Mouse (Mus musculus): ENCODE results near the gene Dbt.

The Dbt gene

DNA sequence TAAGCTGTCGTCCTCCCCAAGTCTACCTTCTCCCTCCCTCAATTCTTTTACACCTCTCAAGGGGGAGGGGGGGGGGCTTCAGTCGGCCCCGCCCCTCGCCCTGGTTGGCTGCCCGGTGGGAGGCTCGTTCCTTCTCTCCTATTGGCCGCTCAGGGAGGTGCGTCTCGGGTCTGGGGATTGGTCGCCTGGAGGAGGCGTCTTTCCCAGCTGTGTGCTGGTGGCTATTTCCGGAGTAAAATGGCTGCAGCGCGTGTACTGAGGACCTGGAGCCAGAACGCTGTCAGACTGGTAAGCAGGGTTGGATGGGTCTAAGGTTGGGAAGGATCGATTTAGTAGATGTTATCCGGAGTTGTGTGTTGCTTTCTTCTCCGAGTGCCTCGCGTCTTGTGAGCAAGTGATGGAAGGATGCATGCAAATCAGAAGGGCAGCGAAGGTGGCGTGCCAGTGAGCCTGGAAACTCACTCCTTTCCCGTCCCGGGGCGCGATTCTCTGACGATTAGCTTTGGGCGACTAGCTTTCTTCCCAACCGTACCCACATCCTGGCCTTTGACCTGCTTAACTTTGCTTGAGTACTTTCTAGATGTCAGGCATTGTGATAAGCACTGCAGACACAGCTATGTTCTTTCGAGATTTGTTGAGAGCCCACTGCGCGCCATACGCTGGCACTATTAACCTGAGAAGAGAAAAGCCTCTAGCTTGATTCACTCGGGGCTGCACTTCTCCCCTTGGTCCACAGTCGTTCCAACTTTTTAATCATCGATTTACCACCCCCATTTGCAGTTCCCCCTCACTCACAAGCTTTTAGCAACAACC is at the start of gene Dbt:
Gene Dbt (plus strand): TSS at position 167 of the 813 bp plus-strand sequence.
- peak; percentile 78 to 86 for DNase-seq (ENCODE audit: low spot score in 2 of 2)

DNA sequence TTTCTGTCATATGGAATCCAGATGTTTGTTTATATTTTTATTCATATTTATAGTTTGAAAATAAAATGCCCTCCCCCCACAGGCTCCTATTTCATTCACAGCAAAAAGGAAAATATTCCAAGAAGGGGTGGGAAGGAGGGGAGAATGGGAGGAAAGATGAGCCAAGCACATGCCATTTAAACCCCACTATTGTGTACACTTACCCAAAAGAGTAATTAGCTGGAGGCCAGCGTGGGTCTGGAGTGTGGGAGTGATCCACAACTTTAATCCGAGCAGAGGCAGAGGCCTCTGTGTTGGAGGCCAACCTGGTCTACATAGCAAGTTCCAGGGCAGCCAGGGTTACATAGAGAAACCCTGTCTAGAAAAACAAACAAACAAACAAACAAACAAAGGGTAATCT is 48.6 kb upstream of the Dbt start:
- no peak for DNase-seq (ENCODE audit: low spot score in 2 of 2)

DNA sequence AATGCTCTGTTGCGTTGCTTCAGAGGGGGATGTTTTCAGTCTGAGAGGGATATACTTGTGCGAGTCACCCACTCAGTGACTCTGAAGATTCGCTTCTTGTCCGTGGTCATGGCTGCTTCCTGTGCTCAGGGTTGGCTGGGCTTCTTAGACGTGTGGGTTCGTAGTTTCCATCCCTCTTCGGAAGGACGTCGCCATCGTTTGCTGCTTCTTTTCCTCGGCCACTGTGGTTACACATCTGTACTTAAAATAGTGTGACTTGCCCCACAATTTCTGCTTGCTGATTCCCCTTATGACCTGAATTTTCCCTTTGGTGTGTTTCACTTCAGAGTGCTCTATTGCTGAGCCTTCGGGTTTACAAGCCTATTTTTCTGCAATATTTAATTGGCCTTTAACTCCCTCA is 47.2 kb upstream of the Dbt start:
- no peak for DNase-seq (ENCODE audit: low spot score in 2 of 2)

DNA sequence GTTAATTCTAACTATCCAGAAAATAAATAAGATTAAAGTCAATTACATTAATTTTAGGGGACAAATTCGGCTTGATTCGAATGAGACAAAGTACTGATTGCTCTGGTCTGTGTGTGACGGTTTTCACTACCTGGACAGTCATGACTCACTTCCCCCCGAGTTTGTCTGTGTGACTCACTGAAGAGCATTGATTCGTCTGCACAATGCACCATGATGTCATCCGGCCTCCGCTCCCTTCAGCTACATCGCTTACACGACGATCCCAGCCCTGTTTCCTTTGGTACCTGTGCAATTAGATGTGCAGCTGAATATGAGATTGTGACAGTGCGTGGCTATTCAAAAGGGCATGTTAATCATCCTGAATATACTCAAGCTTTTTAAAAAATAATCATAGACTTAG is 38.3 kb upstream of the Dbt start:
- DNase-seq (ENCODE audit: low spot score in 2 of 2): no peak

DNA sequence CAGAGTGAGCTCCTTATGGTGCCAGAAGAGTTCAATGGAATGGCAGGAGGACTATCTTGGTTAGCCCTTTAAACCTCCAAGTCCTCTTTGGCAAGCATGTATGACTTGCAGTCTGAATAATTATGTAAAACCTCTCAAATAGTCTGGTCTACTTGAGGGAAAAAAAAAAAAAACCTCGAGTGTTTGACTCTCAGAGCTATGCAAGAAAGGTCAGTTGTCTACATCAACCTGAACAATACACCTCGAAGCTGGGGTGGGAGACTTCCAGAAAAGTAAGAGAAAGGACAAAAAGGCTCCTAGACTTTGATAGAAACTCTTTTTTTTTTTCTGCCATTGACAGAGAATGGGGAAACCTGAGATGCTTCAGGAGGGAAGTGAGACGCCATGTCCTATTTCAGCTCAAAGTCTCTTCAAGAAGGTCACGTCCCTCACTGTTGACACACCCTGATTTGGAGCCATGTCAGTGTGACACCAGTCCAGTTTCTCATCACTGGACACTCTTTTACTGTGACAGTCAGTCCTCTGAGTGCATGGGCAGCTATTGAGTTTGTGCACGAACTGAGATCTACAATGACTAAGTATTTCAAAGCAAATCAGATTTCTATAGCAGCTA is 36.1 kb upstream of the Dbt start:
- DNase-seq (ENCODE audit: low spot score in 2 of 2): no peak

DNA sequence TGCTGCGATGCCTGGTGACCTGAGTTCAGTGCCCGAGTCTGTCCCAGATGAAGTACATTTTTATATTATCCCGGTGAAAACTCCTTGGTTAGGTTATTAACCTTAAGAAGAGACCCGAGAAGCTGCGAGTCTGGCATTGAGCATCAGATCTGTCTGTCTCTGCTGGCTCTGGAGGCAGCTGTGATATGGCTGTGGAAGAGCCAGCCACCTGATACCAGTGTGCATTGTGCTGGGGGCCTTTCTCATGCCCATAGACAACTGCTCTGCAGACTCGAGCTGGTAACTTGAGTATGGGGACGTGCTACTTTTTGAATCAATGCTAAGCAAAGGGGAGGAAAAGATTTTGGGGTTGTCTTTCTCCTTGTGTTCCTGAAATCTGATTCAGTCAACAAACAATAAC is 35.5 kb upstream of the Dbt start:
- DNase-seq (ENCODE audit: low spot score in 2 of 2): no peak

DNA sequence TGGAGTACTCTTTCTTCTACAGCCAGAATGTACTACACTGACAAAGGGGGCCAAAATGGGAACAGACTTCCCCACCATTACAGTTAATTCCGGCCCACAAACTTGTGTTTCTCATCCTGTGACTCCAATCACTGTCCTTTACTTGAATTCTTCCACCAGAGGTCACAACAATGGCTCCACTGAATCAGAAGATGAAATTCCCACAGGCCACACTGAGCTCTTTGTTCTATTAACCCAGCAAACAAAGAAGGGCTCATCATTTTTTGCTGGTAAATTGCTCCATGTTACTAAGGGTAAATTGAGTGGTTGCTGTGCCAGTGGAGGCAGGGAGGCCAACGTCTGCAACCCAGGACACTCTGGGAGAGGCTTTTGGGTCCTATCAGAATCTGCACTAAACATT is 32.8 kb upstream of the Dbt start:
- no peak for DNase-seq (ENCODE audit: low spot score in 2 of 2)

DNA sequence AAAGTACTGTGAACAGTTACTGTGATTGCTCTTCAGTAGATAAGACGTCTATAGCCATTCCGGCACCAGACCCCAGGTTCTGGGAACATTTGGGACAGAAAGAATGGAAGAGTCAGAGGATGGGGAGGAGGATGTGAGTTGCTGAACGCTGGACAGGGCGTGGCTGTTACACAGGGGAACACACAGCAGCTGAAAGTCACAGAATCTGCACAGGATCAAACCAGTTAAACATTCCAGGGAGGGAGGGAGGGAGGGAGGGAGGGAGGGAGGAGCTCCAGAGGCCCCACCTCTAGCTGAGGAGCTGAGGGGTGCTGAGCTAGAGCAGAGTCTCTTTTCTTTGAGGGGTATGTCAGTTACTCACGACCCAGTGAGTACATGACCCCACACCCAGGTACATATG is 31.9 kb upstream of the Dbt start:
- DNase-seq (ENCODE audit: low spot score in 2 of 2): no peak

DNA sequence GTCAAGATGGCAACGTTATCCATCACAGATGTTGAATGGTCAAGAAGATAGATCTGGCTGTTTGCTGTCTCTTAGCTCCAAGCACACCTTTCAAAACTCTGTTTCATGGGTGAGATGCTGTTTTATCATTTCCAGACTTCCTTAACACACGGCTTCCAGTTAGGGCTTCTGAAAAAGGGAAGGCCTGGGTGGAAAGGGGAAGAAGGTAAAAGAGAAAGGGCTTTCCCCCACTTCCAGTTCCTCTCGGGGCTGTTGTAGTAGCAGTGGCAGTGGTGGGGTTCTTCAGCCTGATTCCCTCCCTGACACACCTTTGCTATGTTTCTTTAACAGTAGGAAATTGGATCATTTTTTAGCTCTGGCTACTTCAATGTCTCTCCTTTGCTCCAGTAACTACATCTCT is 30.1 kb upstream of the Dbt start:
- no peak for DNase-seq (ENCODE audit: low spot score in 2 of 2)

DNA sequence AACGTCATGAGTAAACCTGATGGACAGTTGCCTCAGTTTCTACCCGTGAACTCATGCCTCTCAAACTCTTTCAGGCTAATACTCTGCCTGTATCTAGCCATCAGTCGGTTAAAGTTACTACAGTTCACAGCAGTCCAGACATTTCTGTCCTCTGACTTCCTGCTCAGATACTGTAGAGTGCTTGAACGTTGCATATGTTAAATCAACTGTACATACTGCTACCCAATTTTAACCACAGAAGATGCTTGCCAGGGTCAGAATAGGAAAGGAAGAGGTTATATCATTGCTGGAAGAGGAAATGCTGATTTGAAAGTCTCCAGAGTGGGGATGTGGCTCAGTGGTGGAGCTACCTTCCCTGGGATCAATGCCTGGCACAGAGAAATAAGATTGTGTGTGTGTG is 29.6 kb upstream of the Dbt start:
- DNase-seq (ENCODE audit: low spot score in 2 of 2): no peak

DNA sequence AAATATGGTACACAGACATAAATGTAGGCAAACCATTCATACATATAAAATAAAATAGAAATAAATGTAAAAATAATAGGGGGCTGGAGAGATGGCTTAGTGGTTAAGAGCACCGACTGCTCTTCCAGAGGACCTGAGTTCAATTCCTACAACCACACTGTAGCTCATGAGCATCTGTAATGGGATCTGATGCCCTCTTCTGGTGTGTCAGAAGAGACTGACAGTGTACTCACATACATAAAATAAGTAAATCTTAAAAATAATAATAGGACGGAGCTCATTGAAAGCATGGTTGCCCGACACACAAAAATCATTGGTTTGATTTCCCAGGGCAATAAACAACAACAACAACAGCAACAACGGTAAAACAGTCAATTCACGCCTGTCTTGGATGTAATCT is 21.9 kb upstream of the Dbt start:
- no peak for DNase-seq (ENCODE audit: low spot score in 2 of 2)

DNA sequence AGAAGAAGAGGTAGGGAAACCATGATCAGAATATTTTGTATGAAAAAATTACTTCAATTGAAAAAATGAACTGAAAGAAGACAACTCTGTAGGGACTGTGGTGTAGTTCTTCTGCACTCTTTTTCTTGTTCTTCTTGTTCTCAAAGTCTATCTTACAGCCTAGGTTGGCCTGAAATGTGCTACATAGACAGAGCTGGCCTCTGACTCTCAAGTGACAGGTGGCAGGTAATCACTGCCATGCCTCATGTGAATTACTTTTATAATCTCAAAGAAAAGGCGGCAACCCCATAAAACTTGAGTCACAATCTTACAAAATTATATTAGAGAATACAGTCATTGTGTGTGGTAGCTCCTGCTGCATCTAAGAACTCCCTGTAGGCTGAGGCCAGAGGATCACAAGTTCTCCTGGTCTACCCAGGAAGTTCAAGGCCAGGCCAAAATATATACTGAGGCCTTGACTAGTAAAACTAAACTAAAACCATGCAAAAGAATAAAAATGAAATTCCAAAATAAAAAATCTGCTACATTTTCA is 20.9 kb upstream of the Dbt start:
- DNase-seq (ENCODE audit: low spot score in 2 of 2): no peak

DNA sequence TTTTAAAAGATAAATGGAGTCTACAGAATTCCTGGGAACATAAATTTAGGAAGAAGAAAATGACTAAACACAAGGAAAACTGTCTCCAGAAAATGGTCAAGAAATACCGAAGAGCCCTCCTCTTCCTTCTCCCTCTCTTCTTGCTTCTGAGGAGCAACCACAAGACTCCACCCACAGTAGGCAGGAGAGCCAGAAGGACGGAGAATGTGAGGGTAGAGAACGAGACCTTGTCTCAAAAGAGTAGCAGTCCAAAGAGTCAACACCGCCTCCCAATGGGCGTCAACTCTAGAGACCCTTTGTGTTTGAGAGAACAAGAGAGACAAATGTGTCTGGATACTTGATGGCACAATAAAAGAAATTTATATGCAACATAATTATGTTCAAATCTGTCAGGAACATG is 19.2 kb upstream of the Dbt start:
- no peak for DNase-seq (ENCODE audit: low spot score in 2 of 2)

DNA sequence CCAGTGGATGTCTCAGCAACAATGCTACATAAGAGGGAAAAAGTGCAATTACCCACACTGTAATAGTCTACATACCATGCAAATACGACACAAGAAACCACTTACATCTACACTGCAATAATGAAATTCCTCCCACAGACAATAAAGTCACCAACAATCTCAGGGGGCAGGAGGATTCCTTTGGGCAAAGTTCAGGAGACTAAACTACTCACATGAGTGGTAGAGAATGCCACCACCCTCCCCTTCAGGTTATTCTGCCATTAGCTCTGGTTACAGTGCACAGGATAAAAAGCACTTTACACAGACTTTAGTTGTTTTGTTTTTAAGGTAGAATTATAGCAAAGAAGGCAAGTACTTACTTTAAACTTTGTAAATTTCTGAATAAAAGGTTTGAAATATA is 17.2 kb upstream of the Dbt start:
- no peak for DNase-seq (ENCODE audit: low spot score in 2 of 2)

DNA sequence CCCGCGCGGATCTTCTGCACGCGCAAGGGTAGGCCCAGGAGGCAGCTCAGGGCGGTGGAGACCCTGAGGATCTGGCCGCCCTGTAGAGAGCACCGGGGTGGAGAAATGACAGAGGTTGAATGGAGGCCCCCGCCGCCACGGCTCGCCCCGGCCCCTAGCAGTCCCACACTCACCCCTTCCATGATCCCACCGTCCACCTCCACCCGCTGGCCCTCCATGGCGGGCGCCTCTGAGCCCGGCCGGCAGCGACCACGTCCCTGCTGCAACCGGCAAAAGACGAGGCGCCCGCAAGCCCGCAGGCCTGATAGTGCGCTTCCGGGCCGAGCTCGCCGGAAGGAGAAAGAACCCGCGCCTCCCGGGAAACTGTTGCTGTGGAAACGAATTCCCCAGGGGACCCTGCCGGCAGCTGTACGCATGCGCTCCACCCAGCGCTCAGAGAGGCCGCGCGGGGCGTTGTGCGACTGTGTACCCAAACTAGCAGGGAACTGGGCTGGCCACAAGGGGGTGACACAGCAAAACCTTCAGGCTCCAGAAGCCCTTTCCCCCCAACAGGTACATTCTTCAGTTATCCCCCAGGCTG is 5.0 kb upstream of the Dbt start, which contains the start of gene Rtca:
Gene Rtca (minus strand): TSS at position 437 of the 580 bp plus-strand sequence.
- DNase-seq (ENCODE audit: low spot score in 2 of 2): peak; percentile 96 to 99

DNA sequence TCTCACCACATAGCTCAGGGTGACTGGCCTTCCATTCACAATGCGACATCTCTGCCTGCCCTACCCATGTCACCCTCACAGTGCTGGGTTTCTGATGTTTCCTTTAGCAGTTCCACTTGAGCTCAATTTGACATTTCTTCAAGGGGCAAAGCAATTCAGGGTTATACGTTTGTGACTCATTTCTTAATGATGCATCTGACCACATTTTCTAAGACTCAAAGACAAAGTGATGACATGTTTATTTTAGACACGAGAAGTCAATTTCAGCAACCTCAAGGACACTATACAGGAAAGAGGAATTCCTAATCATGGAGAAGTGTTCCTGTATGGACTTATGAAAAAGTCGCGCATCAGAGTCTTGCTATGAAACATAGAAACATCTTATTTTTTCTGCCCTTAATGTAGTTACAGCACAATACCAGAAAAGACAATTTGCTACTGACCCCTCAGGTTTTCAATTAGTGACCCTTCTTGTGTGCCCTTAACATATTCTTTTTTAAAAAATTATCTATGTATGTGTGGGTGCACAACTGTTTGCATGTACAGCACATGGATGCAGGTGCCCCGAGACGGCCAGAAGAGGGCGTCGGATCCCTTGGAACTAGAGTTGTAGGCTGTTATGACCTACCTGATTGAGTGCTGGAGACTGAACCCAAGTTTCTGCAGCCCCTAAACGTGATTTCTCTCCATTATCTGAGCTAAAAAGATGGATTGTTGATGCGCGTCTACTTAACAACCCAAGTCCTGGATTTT is 543 bp upstream of the Dbt start:
- DNase-seq (ENCODE audit: low spot score in 2 of 2): peak in 1 of 2 experiments; percentile 32

DNA sequence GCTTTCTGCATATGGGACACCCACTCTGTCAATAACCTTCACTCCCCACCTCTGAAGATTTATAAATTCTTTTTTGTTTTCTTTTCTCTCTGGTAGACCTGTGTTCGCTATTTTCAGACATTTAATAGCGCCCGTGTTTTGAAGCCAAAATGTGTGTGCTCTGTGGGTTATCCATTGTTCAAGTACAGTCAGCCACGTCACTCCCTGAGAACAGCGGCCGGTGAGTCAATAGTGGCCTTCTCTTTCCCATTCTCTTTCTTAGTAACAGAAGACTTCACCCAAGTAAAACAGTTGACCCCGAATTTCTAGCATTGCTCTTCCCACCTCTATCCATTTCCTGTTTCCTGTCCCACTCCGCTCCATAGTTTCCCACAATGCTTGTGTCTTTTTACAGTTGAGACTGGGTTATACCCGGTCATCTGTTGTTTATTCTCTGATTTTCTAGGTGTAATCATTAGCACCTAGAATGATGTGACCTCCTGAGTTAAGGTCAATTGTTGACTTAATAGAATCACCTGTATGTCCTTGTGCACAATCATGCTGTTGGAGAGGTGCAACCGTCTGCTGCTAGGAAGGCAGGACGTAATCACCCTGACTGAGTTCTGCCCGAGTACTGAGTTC is 7.4 kb downstream of the Dbt start:
- no peak for DNase-seq (ENCODE audit: low spot score in 2 of 2)

DNA sequence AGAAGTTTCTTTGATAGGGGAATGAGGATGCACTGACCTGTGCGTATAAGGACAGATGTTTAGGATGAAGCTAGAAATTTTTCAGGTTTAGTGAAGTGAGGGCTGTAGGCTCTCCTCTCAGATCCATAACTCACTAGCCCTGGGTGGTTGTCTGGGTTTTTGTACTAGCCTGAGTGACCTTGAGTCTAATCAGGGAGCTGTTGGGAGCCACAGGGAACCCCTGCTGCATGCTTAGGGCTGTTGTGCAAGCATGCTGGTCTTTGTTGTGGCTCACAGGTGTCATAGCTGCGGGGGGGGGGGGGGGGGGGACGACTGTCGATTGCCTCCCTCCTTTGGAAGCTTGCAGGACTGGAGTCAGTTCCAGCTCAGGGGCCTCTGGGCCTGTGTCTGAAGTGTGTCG is 16.9 kb downstream of the Dbt start:
- no peak for DNase-seq (ENCODE audit: low spot score in 2 of 2)

DNA sequence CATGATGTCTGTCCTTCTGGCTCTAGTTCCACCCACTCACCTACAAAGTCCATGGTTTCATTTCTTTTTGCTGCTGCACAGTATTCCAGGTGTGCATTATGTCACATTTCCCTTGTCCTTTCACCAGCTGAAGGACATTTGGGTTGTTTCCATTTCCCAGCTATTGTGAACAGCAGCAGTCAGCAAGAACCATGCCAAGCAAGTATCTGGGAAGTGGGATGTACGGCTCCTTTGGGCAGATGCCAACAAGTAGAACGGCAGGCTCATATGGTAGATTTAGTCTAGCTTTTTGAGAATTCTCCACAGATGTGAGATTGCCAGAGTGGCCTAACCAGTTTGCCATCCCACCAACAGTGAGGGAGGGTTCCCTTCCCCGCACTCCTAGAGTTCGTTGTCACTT is 18.0 kb downstream of the Dbt start:
- DNase-seq (ENCODE audit: low spot score in 2 of 2): no peak

DNA sequence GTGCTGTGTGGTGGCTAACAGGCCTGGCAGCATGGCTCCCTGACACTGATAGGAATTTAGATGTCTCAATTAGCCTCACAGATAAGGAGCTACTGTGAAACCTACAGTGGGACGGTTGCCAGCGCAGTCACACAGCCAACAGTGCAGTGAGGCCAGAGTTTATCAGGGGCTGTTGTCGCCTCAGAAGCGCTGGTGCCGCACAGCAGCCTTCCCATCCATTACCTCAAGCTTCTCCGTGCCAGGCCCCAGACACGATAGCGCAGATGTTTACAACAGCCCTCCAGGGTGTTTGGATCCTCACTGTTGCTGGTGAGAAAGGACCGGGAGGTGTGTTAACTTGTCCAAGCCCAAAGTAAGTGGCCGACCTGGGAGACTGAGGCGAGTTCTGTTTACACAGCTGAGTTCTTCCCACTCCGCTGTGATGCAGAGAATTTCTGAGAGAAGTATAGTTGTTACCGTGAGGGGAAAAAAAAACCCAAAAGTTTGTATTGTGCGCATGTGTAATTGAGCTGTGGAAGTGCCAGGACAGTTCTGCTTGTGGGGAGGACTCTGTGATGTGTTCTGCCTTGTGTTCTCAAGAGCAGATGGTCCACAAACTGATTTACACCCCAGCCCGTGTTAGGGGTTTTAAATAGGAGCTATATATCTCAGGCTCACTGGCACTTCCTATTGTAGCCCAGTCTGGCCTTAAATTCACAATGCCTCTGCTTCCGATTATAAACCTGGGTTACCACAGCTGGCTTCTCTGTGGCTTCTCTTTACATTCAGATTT is 23.7 kb downstream of the Dbt start:
- DNase-seq (ENCODE audit: low spot score in 2 of 2): peak in 1 of 2 experiments; percentile 54

DNA sequence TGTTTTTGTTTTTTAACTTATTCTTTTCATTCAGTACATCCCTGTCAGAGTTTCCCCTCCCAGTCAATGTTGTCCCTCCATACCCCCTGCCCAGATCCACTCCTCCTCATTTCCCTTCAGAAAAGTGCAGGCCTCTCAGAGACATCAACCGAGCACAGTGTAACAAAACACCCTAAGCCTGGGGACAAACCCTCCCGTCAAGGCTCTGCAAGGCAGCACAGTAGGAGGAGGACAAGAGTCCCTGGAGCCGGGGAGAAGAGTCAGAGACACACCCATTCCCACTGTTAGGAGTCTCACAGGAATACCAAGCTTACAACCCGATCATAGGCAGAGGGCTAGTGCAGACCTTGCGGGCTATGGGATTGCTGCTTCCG is 24.3 kb downstream of the Dbt start:
- DNase-seq (ENCODE audit: low spot score in 2 of 2): no peak
